ENCODE assay signal across 7 mouse cellular contexts in genomic region chr8:111061688-111062071, GRCm38 (mm10). TPM values are rescaled to one million over a fixed set of nuclear protein-coding genes. Genes with fewer than 3 reads are reported as not detected.
A peak's percentile ranks its signal among the peaks of the same experiment; 100 is the strongest.
DNase-seq lines count a peak whose midpoint lies in the region; ATAC-seq and TF ChIP-seq lines count a peak whose summit lies in the region.

No protein-coding gene starts in this region.

- H3K4me2 ChIP-seq in embryonic facial prominence, embryonic 14.5 days (ENCODE audit: low read depth, low read length), result peak overlapping the region; percentile 70
- peak overlapping the region; percentile 83 for H3K4me2 ChIP-seq in hindbrain, postnatal 0 days (ENCODE audit: low read depth, low read length)
- peak overlapping the region; percentile 69 for H3K4me2 ChIP-seq in midbrain, postnatal 0 days (ENCODE audit: low read depth, low read length, poor library complexity, severe bottlenecking)

- peak overlapping the region; percentile 79 for H3K4me3 ChIP-seq in embryonic facial prominence, embryonic 14.5 days (ENCODE audit: low read depth, low read length)
- peak overlapping the region; percentile 55 for H3K4me3 ChIP-seq in hindbrain, postnatal 0 days (ENCODE audit: low read length)
- peak overlapping the region; percentile 68 for H3K4me3 ChIP-seq in midbrain, postnatal 0 days (ENCODE audit: low read depth, low read length)

- H3K9ac ChIP-seq in embryonic facial prominence, embryonic 14.5 days (ENCODE audit: low read depth, low read length), result peak overlapping the region; percentile 68
- peak overlapping the region; percentile 65 for H3K9ac ChIP-seq in hindbrain, postnatal 0 days (replicated peaks; ENCODE audit: low read length)
- peak overlapping the region; percentile 72 for H3K9ac ChIP-seq in midbrain, postnatal 0 days (replicated peaks; ENCODE audit: low read length, poor library complexity, severe bottlenecking)

- no peaks in the 10 kb centered on the region for H3K27me3 ChIP-seq in embryonic facial prominence, embryonic 14.5 days (replicated peaks; ENCODE audit: control insufficient read depth, insufficient read depth, low read length)
- H3K27me3 ChIP-seq in hindbrain, postnatal 0 days (ENCODE audit: insufficient read depth, low read length), result no peaks in the 10 kb centered on the region
- no peaks in the 10 kb centered on the region for H3K27me3 ChIP-seq in midbrain, postnatal 0 days (ENCODE audit: insufficient read depth, low read length)

- no peak for TF ChIP-seq CTCF in hindbrain, postnatal 0 days (IDR thresholded peaks at IDR 0.05; ENCODE audit: low read depth)
- TF ChIP-seq CTCF in midbrain, postnatal 0 days (IDR thresholded peaks at IDR 0.05), result no peak

- 0% methylated on average over 14 of the region's 14 CpGs for WGBS in embryonic facial prominence, embryonic 14.5 days
- under 1% methylated on average over 14 of the region's 14 CpGs for WGBS in hindbrain, postnatal 0 days
- under 1% methylated on average over 14 of the region's 14 CpGs for WGBS in midbrain, postnatal 0 days

- no peak for ATAC-seq in embryonic facial prominence, embryonic 14.5 days (ENCODE audit: low read depth)
- no peak for ATAC-seq in hindbrain, postnatal 0 days
- no peak for ATAC-seq in midbrain, postnatal 0 days (ENCODE audit: low FRiP score)

- H3K36me3 ChIP-seq in embryonic facial prominence, embryonic 14.5 days (ENCODE audit: control insufficient read depth, insufficient read depth, low read length), result no peaks in the 10 kb centered on the region
- no peaks in the 10 kb centered on the region for H3K36me3 ChIP-seq in hindbrain, postnatal 0 days (ENCODE audit: insufficient read depth, low read length)
- H3K36me3 ChIP-seq in midbrain, postnatal 0 days (ENCODE audit: insufficient read depth, low read length), result no peaks in the 10 kb centered on the region

- DNase-seq in retina, postnatal 1 day, result peak; percentile 63
- DNase-seq in retina, embryonic 14.5 days (ENCODE audit: low spot score), result no peak
- peak; percentile 16 for DNase-seq in embryonic facial prominence, embryonic 14.5 days (ENCODE audit: low spot score)
- peak; percentile 35 for DNase-seq in hindbrain, postnatal 0 days (ENCODE audit: low spot score)
- DNase-seq in midbrain, postnatal 0 days (ENCODE audit: low spot score), result peak; percentile 34
- no peak for DNase-seq in B cell, adult 2 months
- DNase-seq in adipocyte (ENCODE audit: low spot score), result no peak

- no peaks in the 10 kb centered on the region for H3K9me3 ChIP-seq in embryonic facial prominence, embryonic 14.5 days (ENCODE audit: control insufficient read depth, low read length)
- H3K9me3 ChIP-seq in hindbrain, postnatal 0 days (ENCODE audit: low read length), result no peaks in the 10 kb centered on the region
- no peaks in the 10 kb centered on the region for H3K9me3 ChIP-seq in midbrain, postnatal 0 days (ENCODE audit: low read length)

- peaks cover 18% of the 10 kb centered on the region for H3K4me1 ChIP-seq in embryonic facial prominence, embryonic 14.5 days (ENCODE audit: control insufficient read depth, insufficient read depth, low read length)
- H3K4me1 ChIP-seq in hindbrain, postnatal 0 days (ENCODE audit: insufficient read depth, low read length), result peaks cover 15% of the 10 kb centered on the region
- H3K4me1 ChIP-seq in midbrain, postnatal 0 days (ENCODE audit: insufficient read depth, low read length), result peaks cover 14% of the 10 kb centered on the region

- H3K27ac ChIP-seq in embryonic facial prominence, embryonic 14.5 days (replicated peaks; ENCODE audit: low read depth, low read length), result peak overlapping the region; percentile 34; the same call in 1 of the 2 replicates
- H3K27ac ChIP-seq in hindbrain, postnatal 0 days, result peak overlapping the region; percentile 57
- peak overlapping the region; percentile 77 for H3K27ac ChIP-seq in midbrain, postnatal 0 days (ENCODE audit: low read depth, low read length)

RNA-seq across cellular contexts. Expression of gene Exosc6, which starts 5.5 kb away (rescaled TPM):
- polyA plus RNA-seq in embryonic facial prominence, embryonic 14.5 days (2014; fragmentation: Nextera tagmentation; extraction: Ambion mirVana), result 11.4 and 13.1 TPM in 2 replicates
- 11.8 TPM in 1 of 2 replicates, not detected in the other for total RNA-seq in hindbrain, postnatal 0 days (2014; rRNA removed)
- not detected in 2 replicates for polyA plus RNA-seq in hindbrain, postnatal 0 days (2015; fragmentation: Nextera tagmentation; extraction: Ambion mirVana)
- total RNA-seq in midbrain, postnatal 0 days (2014; rRNA removed), result not detected in 2 replicates
- polyA plus RNA-seq in midbrain, postnatal 0 days (2015; fragmentation: Nextera tagmentation; extraction: Ambion mirVana), result not detected in 2 replicates

RNA-seq across cellular contexts. Expression of gene Aars, which starts 28.7 kb away (rescaled TPM):
- polyA plus RNA-seq in embryonic facial prominence, embryonic 14.5 days (2014; fragmentation: Nextera tagmentation; extraction: Ambion mirVana), result 48.9 and 53.2 TPM in 2 replicates
- 97.9 and 99.5 TPM in 2 replicates for total RNA-seq in hindbrain, postnatal 0 days (2014; rRNA removed)
- 74.3 and 82.2 TPM in 2 replicates for polyA plus RNA-seq in hindbrain, postnatal 0 days (2015; fragmentation: Nextera tagmentation; extraction: Ambion mirVana)
- 110 and 111 TPM in 2 replicates for total RNA-seq in midbrain, postnatal 0 days (2014; rRNA removed)
- polyA plus RNA-seq in midbrain, postnatal 0 days (2015; fragmentation: Nextera tagmentation; extraction: Ambion mirVana), result 86.8 and 91.9 TPM in 2 replicates

RNA-seq across cellular contexts. Expression of gene Ddx19b, which starts 30.1 kb away (rescaled TPM):
- polyA plus RNA-seq in embryonic facial prominence, embryonic 14.5 days (2014; fragmentation: Nextera tagmentation; extraction: Ambion mirVana), result 5.2 and 5.5 TPM in 2 replicates
- 12.8 and 13.1 TPM in 2 replicates for total RNA-seq in hindbrain, postnatal 0 days (2014; rRNA removed)
- 5.4 and 5.8 TPM in 2 replicates for polyA plus RNA-seq in hindbrain, postnatal 0 days (2015; fragmentation: Nextera tagmentation; extraction: Ambion mirVana)
- total RNA-seq in midbrain, postnatal 0 days (2014; rRNA removed), result 11.0 and 14.7 TPM in 2 replicates
- polyA plus RNA-seq in midbrain, postnatal 0 days (2015; fragmentation: Nextera tagmentation; extraction: Ambion mirVana), result 5.0 and 5.2 TPM in 2 replicates

RNA-seq across cellular contexts. Expression of gene Clec18a, which starts 30.5 kb away (rescaled TPM):
- 0.68 and 0.97 TPM in 2 replicates for polyA plus RNA-seq in embryonic facial prominence, embryonic 14.5 days (2014; fragmentation: Nextera tagmentation; extraction: Ambion mirVana)
- not detected in 2 replicates for total RNA-seq in hindbrain, postnatal 0 days (2014; rRNA removed)
- 0.55 and 0.58 TPM in 2 replicates for polyA plus RNA-seq in hindbrain, postnatal 0 days (2015; fragmentation: Nextera tagmentation; extraction: Ambion mirVana)
- not detected in 2 replicates for total RNA-seq in midbrain, postnatal 0 days (2014; rRNA removed)
- 0.10 and 0.39 TPM in 2 replicates for polyA plus RNA-seq in midbrain, postnatal 0 days (2015; fragmentation: Nextera tagmentation; extraction: Ambion mirVana)

RNA-seq across cellular contexts. Expression of gene Pdpr, which starts 32.8 kb away (rescaled TPM):
- polyA plus RNA-seq in embryonic facial prominence, embryonic 14.5 days (2014; fragmentation: Nextera tagmentation; extraction: Ambion mirVana), result 7.0 and 7.4 TPM in 2 replicates
- total RNA-seq in hindbrain, postnatal 0 days (2014; rRNA removed), result 29.6 and 34.0 TPM in 2 replicates
- polyA plus RNA-seq in hindbrain, postnatal 0 days (2015; fragmentation: Nextera tagmentation; extraction: Ambion mirVana), result 10.3 and 10.7 TPM in 2 replicates
- 19.3 and 19.5 TPM in 2 replicates for total RNA-seq in midbrain, postnatal 0 days (2014; rRNA removed)
- 6.7 and 9.5 TPM in 2 replicates for polyA plus RNA-seq in midbrain, postnatal 0 days (2015; fragmentation: Nextera tagmentation; extraction: Ambion mirVana)

Comparison
In these comparisons a context has a peak if more than half of its experiments do, and no peak if none do; other contexts are left out.
1. DNase-seq: peak in retina, postnatal 1 day (single experiment), embryonic facial prominence, embryonic 14.5 days (single experiment), hindbrain, postnatal 0 days (single experiment) and midbrain, postnatal 0 days (single experiment); none in retina, embryonic 14.5 days (single experiment), B cell, adult 2 months (0 of 2) and adipocyte (single experiment).
2. RNA of gene Exosc6, which starts 5.5 kb away (polyA plus RNA-seq): 11.4 to 13.1 TPM in embryonic facial prominence, embryonic 14.5 days; not detected in hindbrain, postnatal 0 days and not detected in midbrain, postnatal 0 days; every median in the first group is over 10 times any median in the second.
3. Peak in every context shown above with its lines, with median percentiles within 50 percentile points of each other: H3K27ac ChIP-seq, H3K4me2 ChIP-seq, H3K4me3 ChIP-seq and H3K9ac ChIP-seq.